Mouse (Mus musculus) MEL (cell line): ENCODE measurements at regions not wholly inside any gene's neighbourhood (a gene's known extent, or its start where the extent isn't known, plus 50 kb on each side); places are given as distances from the start of the nearest gene placed in this dataset.

ENCODE experiments used
- CTCF ChIP-seq, 3 experiments: IDR thresholded peaks in 2 of 3; conservative IDR thresholded peaks in 1 of 3; 2 replicates each; pipeline ENCODE4 v1.5.1; 2011 to 2012; ENCODE audit warnings: low read length in 3 of 3, low read depth in 2 of 3, mild to moderate bottlenecking in 2 of 3, improper control_type of control experiment in 1 of 3, inconsistent platforms in 1 of 3, mixed read lengths in 1 of 3, moderate library complexity in 1 of 3; ENCODE audit not compliant: control insufficient read depth in 1 of 3, insufficient read depth in 1 of 3, poor library complexity in 1 of 3, severe bottlenecking in 1 of 3
- GATA1 ChIP-seq: IDR thresholded peaks from 2 replicates; pipeline ENCODE4 v1.6.1; 2011; ENCODE audit warnings: low read depth, low read length, improper control_type of control experiment
- MAX ChIP-seq: IDR thresholded peaks from 2 replicates; pipeline ENCODE4 v1.6.1; 2011; ENCODE audit warnings: low read length, improper control_type of control experiment
- MAZ ChIP-seq: IDR thresholded peaks from 2 replicates; pipeline ENCODE4 v1.6.1; 2012; ENCODE audit warnings: low read depth, mild to moderate bottlenecking, inconsistent platforms, low read length, improper control_type of control experiment
- POLR2A ChIP-seq, 2 experiments: IDR thresholded peaks; 2 replicates each; pipeline ENCODE4 v1.6.1; 2011 to 2012; ENCODE audit warnings: low read length in 2 of 2, mild to moderate bottlenecking in 2 of 2, control low read depth in 1 of 2, improper control_type of control experiment in 1 of 2, low read depth in 1 of 2, moderate library complexity in 1 of 2; ENCODE audit not compliant: control insufficient read depth in 1 of 2, insufficient read depth in 1 of 2, poor library complexity in 1 of 2
- SIN3A ChIP-seq: IDR thresholded peaks from 2 replicates; pipeline ENCODE4 v1.6.1; 2012; ENCODE audit warnings: low read length, improper control_type of control experiment, inconsistent platforms
- TAL1 ChIP-seq: IDR thresholded peaks from 2 replicates; pipeline ENCODE4 v1.6.1; 2012; ENCODE audit warnings: mild to moderate bottlenecking, inconsistent platforms, low read length, moderate library complexity, mixed read lengths

GRCm38 (mm10) chr6:31680101-31680500 lies 116.3 kb upstream of the Podxl start:
- TF ChIP-seq CTCF (IDR thresholded peaks at IDR 0.05 in 2 of 3, conservative IDR thresholded peaks at IDR 0.05 in 1 of 3; ENCODE audit: control insufficient read depth in 1 of 3, insufficient read depth in 1 of 3, low read depth in 2 of 3, low read length in 3 of 3, poor library complexity in 1 of 3, severe bottlenecking in 1 of 3) (no peak), MAX (no peak), MAZ (no peak), POLR2A (IDR thresholded peaks at IDR 0.05; ENCODE audit: control insufficient read depth in 1 of 2, insufficient read depth in 1 of 2, low read depth in 1 of 2, low read length in 2 of 2, poor library complexity in 1 of 2) (no peak), GATA1 (no peak), TAL1 (no peak), SIN3A (no peak)
